Mouse (Mus musculus): ENCODE measurements around the gene Gfod2.

DNA sequence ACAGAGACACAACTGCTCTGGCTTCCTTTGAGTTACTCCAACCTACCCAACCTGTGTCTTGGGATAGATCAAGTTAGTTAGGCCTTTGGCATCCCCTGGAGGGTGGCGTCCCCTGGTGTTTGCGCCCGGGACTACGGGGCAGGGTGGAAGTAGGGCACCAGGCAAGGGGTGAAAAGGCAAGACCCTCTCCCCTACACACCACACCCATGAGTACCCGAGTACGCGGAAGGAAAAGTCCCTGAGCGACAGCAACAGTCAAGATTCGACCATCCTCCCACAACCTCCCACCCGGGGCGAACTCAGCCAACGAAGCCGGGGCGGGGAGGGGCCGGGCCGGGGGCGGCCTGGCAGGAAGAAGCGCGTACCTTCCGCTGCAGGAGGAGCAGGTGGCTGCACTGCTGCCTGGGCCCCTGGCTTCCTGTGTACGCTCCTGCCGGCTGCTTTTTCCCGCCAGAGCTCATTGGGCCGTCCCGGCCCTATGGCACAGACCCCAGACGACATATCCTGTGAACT is 72.6 kb downstream of the Gfod2 start, which contains the start of gene Carmil2:
- TF ChIP-seq CTCF (IDR thresholded peaks at IDR 0.05; ENCODE audit: control insufficient read depth, insufficient read depth, low read length) (peak; percentile 92), POLR2A (IDR thresholded peaks at IDR 0.05; ENCODE audit: borderline replicate concordance, control insufficient read depth, low read depth, low read length) (no peak; the same call in 1 of the 2 replicates)

All from bone marrow, adult 2 months (tissue).